Mouse (Mus musculus) G1E-ER4 (cell line): ENCODE data around the gene Oas1h. TPM values are rescaled to one million over a fixed set of nuclear protein-coding genes. Genes with fewer than 3 reads are reported as not detected.

Experiments used
- GATA1 ChIP-seq: IDR thresholded peaks from one replicate; pipeline ENCODE4 v1.8.0; 2012; ENCODE audit warnings: low read length, inconsistent platforms
- polyA plus RNA-seq: library from polyadenylated mRNA; stranded (reverse); fragments of >175 nt; gene quantifications from 2 replicates; pipeline ENCODE4 v1.2.3, GENCODE M21; 2012

The Oas1h gene
- not detected in 2 replicates for polyA plus RNA-seq

- no peak for TF ChIP-seq GATA1
These were observed at the start of gene Oas1h for GRCm38 (mm10) chr5:120861121-120861520. TSS of gene Oas1h (plus strand) at chr5:120861421.

- TF ChIP-seq GATA1, result no peak
These were observed 49.0 kb upstream of the Oas1h start, which contains the start of gene Oas1c for GRCm38 (mm10) chr5:120811951-120812819. TSS of gene Oas1c (minus strand) at chr5:120812514.

GRCm38 (mm10) chr5:120813023-120813422 is 48.2 kb upstream of the Oas1h start:
- TF ChIP-seq GATA1, result no peak

- no peak for TF ChIP-seq GATA1
These were observed 45.3 kb upstream of the Oas1h start for GRCm38 (mm10) chr5:120815949-120816348.

- no peak for TF ChIP-seq GATA1
These were observed 42.2 kb upstream of the Oas1h start for GRCm38 (mm10) chr5:120818999-120819398.

GRCm38 (mm10) chr5:120831031-120831430 is 30.2 kb upstream of the Oas1h start:
- TF ChIP-seq GATA1, result no peak

GRCm38 (mm10) chr5:120833335-120834280 is 27.6 kb upstream of the Oas1h start:
- TF ChIP-seq GATA1, result no peak

- no peak for TF ChIP-seq GATA1
These were observed 24.3 kb upstream of the Oas1h start for GRCm38 (mm10) chr5:120836731-120837585.

GRCm38 (mm10) chr5:120844713-120845112 is 16.5 kb upstream of the Oas1h start:
- no peak for TF ChIP-seq GATA1

- TF ChIP-seq GATA1, result no peak
These were observed 14.2 kb upstream of the Oas1h start, which contains the start of gene Oas1f for GRCm38 (mm10) chr5:120847067-120847466. TSS of gene Oas1f (plus strand) at chr5:120847367.

- no peak for TF ChIP-seq GATA1
These were observed 11.6 kb upstream of the Oas1h start for GRCm38 (mm10) chr5:120849601-120850136.

GRCm38 (mm10) chr5:120859241-120859640 is 2.0 kb upstream of the Oas1h start:
- no peak for TF ChIP-seq GATA1

GRCm38 (mm10) chr5:120865336-120865860 is 4.2 kb downstream of the Oas1h start:
- no peak for TF ChIP-seq GATA1

GRCm38 (mm10) chr5:120869436-120870015 is 8.3 kb downstream of the Oas1h start:
- no peak for TF ChIP-seq GATA1
